Mouse (Mus musculus) ES-Bruce4 (cell line): ENCODE measurements at regions not wholly inside any gene's neighbourhood (a gene's known extent, or its start where the extent isn't known, plus 50 kb on each side); places are given as distances from the start of the nearest gene placed in this dataset.

Experiments
- CTCF ChIP-seq: IDR thresholded peaks from one replicate; pipeline ENCODE4 v1.8.1; 2011; ENCODE audit warnings: low read depth, low read length
- POLR2A ChIP-seq: IDR thresholded peaks from one replicate; pipeline ENCODE4 v1.8.1; 2011; ENCODE audit warnings: low read length; ENCODE audit not compliant: insufficient read depth

- TF ChIP-seq POLR2A, result no peak
- TF ChIP-seq CTCF, result no peak
Measured at GRCm38 (mm10) chr12:47412251-47412650, 593.5 kb upstream of the Nova1 start.
